ENCODE assay signal across 8 mouse cellular contexts in genomic region chr1:52816910-52817812, GRCm38 (mm10). TPM values are rescaled to one million over a fixed set of nuclear protein-coding genes. Genes with fewer than 3 reads are reported as not detected.
A peak's percentile ranks its signal among the peaks of the same experiment; 100 is the strongest.
DNase-seq lines count a peak whose midpoint lies in the region; ATAC-seq and TF ChIP-seq lines count a peak whose summit lies in the region.

Gene Inpp1 (minus strand): TSS chr1:52817688.

- H3K36me3 ChIP-seq in embryonic facial prominence, embryonic 14.5 days (ENCODE audit: control insufficient read depth, insufficient read depth, low read length), result no peaks in the 10 kb centered on the region
- peaks cover 4% of the 10 kb centered on the region; the same call in 1 of the 2 replicates for H3K36me3 ChIP-seq in heart, adult 2 months (ENCODE audit: control insufficient read depth, insufficient read depth, low read length)
- H3K36me3 ChIP-seq in limb, embryonic 15.5 days, result no peaks in the 10 kb centered on the region
- no peaks in the 10 kb centered on the region for H3K36me3 ChIP-seq in midbrain, postnatal 0 days (ENCODE audit: insufficient read depth, low read length)

- peak within 1 kb of the TSS; percentile 84 for H3K27ac ChIP-seq in embryonic facial prominence, embryonic 14.5 days (replicated peaks; ENCODE audit: low read depth, low read length)
- peak within 1 kb of the TSS; percentile 85 for H3K27ac ChIP-seq in heart, adult 2 months
- peak within 1 kb of the TSS; percentile 89 for H3K27ac ChIP-seq in limb, embryonic 15.5 days
- H3K27ac ChIP-seq in midbrain, postnatal 0 days (ENCODE audit: low read depth, low read length), result peak within 1 kb of the TSS; percentile 91

- intact Hi-C loops in heart, adult 2 months (cut with DNase I), result loop anchor here (1.0 to 5.0 kb wide), 2 partner anchors 27 to 70 kb away; partner anchors contain the start of gene Hibch

- TF ChIP-seq POLR2A in heart, adult 2 months (IDR thresholded peaks at IDR 0.05; ENCODE audit: insufficient read depth, low read depth, low read length), result peak; percentile 52

- H3K9me3 ChIP-seq in embryonic facial prominence, embryonic 14.5 days (ENCODE audit: control insufficient read depth, low read length), result no peaks in the 10 kb centered on the region
- H3K9me3 ChIP-seq in limb, embryonic 15.5 days, result no peaks in the 10 kb centered on the region
- no peaks in the 10 kb centered on the region for H3K9me3 ChIP-seq in midbrain, postnatal 0 days (ENCODE audit: low read length)

- peak within 1 kb of the TSS; percentile 53 for H3K4me3 ChIP-seq in embryonic facial prominence, embryonic 14.5 days (ENCODE audit: low read depth, low read length)
- peak within 1 kb of the TSS; percentile 81 for H3K4me3 ChIP-seq in heart, adult 2 months
- peak within 1 kb of the TSS; percentile 63 for H3K4me3 ChIP-seq in limb, embryonic 15.5 days
- H3K4me3 ChIP-seq in midbrain, postnatal 0 days (ENCODE audit: low read depth, low read length), result peak within 1 kb of the TSS; percentile 67

- no peaks in the 10 kb centered on the region for H3K27me3 ChIP-seq in embryonic facial prominence, embryonic 14.5 days (replicated peaks; ENCODE audit: control insufficient read depth, insufficient read depth, low read length)
- no peaks in the 10 kb centered on the region for H3K27me3 ChIP-seq in heart, adult 2 months (ENCODE audit: control insufficient read depth, insufficient read depth, low read length)
- no peaks in the 10 kb centered on the region for H3K27me3 ChIP-seq in limb, embryonic 15.5 days
- H3K27me3 ChIP-seq in midbrain, postnatal 0 days (ENCODE audit: insufficient read depth, low read length), result no peaks in the 10 kb centered on the region

- H3K4me2 ChIP-seq in embryonic facial prominence, embryonic 14.5 days (ENCODE audit: low read depth, low read length), result peak within 1 kb of the TSS; percentile 79
- H3K4me2 ChIP-seq in limb, embryonic 15.5 days, result peak within 1 kb of the TSS; percentile 72
- H3K4me2 ChIP-seq in midbrain, postnatal 0 days (ENCODE audit: low read depth, low read length, poor library complexity, severe bottlenecking), result peak within 1 kb of the TSS; percentile 80

- peaks cover 3% of the 10 kb centered on the region; the same call in 1 of the 2 replicates for H3K79me2 ChIP-seq in heart, adult 2 months (replicated peaks; ENCODE audit: control insufficient read depth, insufficient read depth, low read length)

- peaks cover 7% of the 10 kb centered on the region for H3K4me1 ChIP-seq in embryonic facial prominence, embryonic 14.5 days (ENCODE audit: control insufficient read depth, insufficient read depth, low read length)
- H3K4me1 ChIP-seq in heart, adult 2 months (ENCODE audit: control insufficient read depth, insufficient read depth, low read length), result peaks cover 9% of the 10 kb centered on the region
- 0 out of 2 replicates have a peak, but pooled peaks cover 8% of the 10 kb centered on the region for H3K4me1 ChIP-seq in limb, embryonic 15.5 days
- peaks cover 3% of the 10 kb centered on the region; the same call in 1 of the 2 replicates for H3K4me1 ChIP-seq in midbrain, postnatal 0 days (ENCODE audit: insufficient read depth, low read length)

- ATAC-seq in embryonic facial prominence, embryonic 14.5 days (ENCODE audit: low read depth), result peak; percentile 85
- peak; percentile 75 for ATAC-seq in limb, embryonic 15.5 days (ENCODE audit: insufficient number of reproducible peaks, low FRiP score, low TSS enrichment, low read depth)
- ATAC-seq in midbrain, postnatal 0 days (ENCODE audit: low FRiP score), result peak; percentile 90

- TF ChIP-seq EP300 in heart, adult 2 months (IDR thresholded peaks at IDR 0.05; ENCODE audit: insufficient read depth, low read depth, low read length), result 0 out of 2 replicates have a peak, but pooled peaks have one; percentile 50

- under 1% methylated on average over 51 of the region's 59 CpGs for WGBS in embryonic facial prominence, embryonic 14.5 days
- WGBS in heart, adult 2 months, result under 1% methylated on average over 59 of the region's 59 CpGs
- under 1% methylated on average over 57 of the region's 59 CpGs for WGBS in limb, embryonic 15.5 days
- 1% methylated on average over 59 of the region's 59 CpGs for WGBS in midbrain, postnatal 0 days

- H3K9ac ChIP-seq in embryonic facial prominence, embryonic 14.5 days (ENCODE audit: low read depth, low read length), result peak within 1 kb of the TSS; percentile 79
- H3K9ac ChIP-seq in heart, adult 2 months (ENCODE audit: low read depth, low read length), result peak within 1 kb of the TSS; percentile 93
- peak within 1 kb of the TSS; percentile 74 for H3K9ac ChIP-seq in limb, embryonic 15.5 days
- H3K9ac ChIP-seq in midbrain, postnatal 0 days (replicated peaks; ENCODE audit: low read length, poor library complexity, severe bottlenecking), result peak within 1 kb of the TSS; percentile 85

- DNase-seq in A20 (ENCODE audit: low read depth, low spot score), result peak; percentile 88
- DNase-seq in adrenal gland, postnatal 4 days (ENCODE audit: low spot score in 2 of 2), result peak; percentile 64 to 76
- peak; percentile 81 for DNase-seq in embryonic facial prominence, embryonic 14.5 days (ENCODE audit: low spot score)
- DNase-seq in heart, adult 2 months, result peak; percentile 91 to 92
- DNase-seq in kidney, adult 8-10 months, result peak; percentile 85 to 87
- peak; percentile 85 for DNase-seq in midbrain, postnatal 0 days (ENCODE audit: low spot score)
- DNase-seq in spleen, postnatal 10 days (ENCODE audit: low spot score in 2 of 2), result peak; percentile 51 to 71

- peak; percentile 69 for TF ChIP-seq CTCF in heart, adult 2 months (IDR thresholded peaks at IDR 0.05)
- peak; percentile 74 for TF ChIP-seq CTCF in midbrain, postnatal 0 days (IDR thresholded peaks at IDR 0.05)

RNA-seq across cellular contexts. Expression of gene Inpp1, which starts in this region (rescaled TPM):
- 10 to 100 TPM; 26.1 to 26.3 TPM for total RNA-seq in adrenal gland, postnatal 4 days (2021)
- 15.3 and 16.3 TPM in 2 replicates for polyA plus RNA-seq in embryonic facial prominence, embryonic 14.5 days (2014; fragmentation: Nextera tagmentation; extraction: Ambion mirVana)
- 10 to 100 TPM; 18.3 to 20.6 TPM for total RNA-seq in heart, adult 2 months (2021)
- 8.9 and 12.6 TPM in 2 replicates for polyA plus RNA-seq in heart, adult 2 months (2012; rRNA removed)
- 19.6 and 21.4 TPM in 2 replicates for polyA plus RNA-seq in limb, embryonic 15.5 days (2015; fragmentation: Nextera tagmentation; extraction: Ambion mirVana)
- total RNA-seq in midbrain, postnatal 0 days (2014; rRNA removed), result 43.0 and 49.8 TPM in 2 replicates
- polyA plus RNA-seq in midbrain, postnatal 0 days (2015; fragmentation: Nextera tagmentation; extraction: Ambion mirVana), result 45.8 and 46.8 TPM in 2 replicates

Comparison
In these comparisons a context has a peak if more than half of its experiments do, and no peak if none do; other contexts are left out.
1. Peak in every context shown above with its lines: DNase-seq, ATAC-seq, H3K4me3 ChIP-seq and H3K27ac ChIP-seq.